Mouse (Mus musculus): Measurements from ENCODE around the gene Nifk. TPM values are rescaled to one million over a fixed set of nuclear protein-coding genes. Genes with fewer than 3 reads are reported as not detected.

Nifk gene
- 36.0 TPM for total RNA-seq (2023)

DNA sequence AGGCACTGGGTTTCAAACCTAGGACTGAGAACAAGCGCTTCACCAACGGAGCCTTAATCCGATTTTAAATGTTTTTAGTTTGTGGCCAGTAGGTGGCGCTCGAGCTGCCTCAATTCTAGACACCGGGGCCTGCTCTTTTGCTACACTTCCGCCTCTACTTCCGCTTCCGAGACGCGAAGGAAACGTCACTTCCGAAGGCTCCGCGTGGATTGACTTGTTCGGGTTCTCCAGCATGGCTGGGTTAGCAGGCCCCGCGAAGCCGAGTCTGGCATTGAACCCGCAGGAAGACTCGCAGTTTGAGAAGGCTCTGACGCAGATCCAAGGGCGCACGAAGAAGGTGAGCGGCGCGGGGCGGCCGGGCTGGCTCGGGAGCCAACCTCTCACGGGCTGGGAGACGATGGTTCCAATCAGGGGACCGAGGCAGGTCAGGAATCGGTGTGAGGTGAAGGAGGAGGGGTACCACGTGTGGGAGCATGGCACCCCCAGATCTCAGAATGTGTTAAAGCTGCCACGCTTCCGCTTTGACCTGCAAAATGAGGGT, at the start of gene Nifk:
TSS of gene Nifk (plus strand) at position 179 of the 541 bp plus-strand sequence.

DNA sequence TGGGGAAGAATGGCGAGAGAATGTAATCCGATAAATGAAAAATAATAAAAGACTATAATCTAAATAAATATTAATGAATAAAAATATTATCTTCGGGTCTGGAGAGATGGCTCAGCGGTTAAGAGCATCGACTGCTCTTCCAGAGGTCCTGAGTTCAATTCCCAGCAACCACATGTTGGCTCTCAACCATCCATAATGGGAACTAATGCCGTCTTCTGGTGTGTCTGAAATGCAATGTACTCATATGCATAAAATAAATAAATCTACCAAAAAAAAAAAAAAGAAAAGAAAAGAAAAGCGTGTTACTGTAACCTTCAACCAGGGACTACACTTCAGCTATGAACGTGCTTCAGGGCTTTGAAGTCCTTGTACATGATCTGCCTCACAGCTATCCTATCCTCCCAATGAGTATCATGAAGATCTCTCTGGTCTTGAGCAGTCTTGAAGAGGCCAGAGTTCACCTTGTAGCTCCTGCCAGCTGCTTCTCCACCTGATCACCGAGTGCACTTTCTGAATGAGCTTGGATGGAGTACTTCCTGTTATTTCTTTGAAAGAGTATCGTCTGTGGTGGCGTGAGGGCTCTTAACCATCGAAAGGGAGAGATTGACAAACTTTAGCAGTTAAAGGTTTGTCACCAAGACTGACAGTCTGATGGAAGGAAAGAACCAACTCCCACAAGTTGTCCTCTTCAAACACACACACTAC, 9.9 kb upstream of the Nifk start, which contains the start of gene Tsn:
TSS of gene Tsn (minus strand) at position 118 of the 705 bp plus-strand sequence.

Other genes starting within 250 kb of the Nifk start
- gene Gm29106, start 145.3 kb upstream of the Nifk start, total RNA-seq (2023): not detected
- gene Tsn, start 10.1 kb upstream of the Nifk start, total RNA-seq (2023): 89.8 TPM
- gene Clasp1, start 67.2 kb downstream of the Nifk start, total RNA-seq (2023): 81.3 TPM

All from CD8-positive naive resting alpha-beta T cell, adult 57 days (primary cell).